Mouse (Mus musculus) embryonic facial prominence, embryonic 14.5 days (tissue): Measurements from ENCODE around the gene Hspe1. TPM values are rescaled to one million over a fixed set of nuclear protein-coding genes. Genes with fewer than 3 reads are reported as not detected.

Source experiments
- ATAC-seq: fragments of 200-750 bp; cut with Nextera tagmentation; 2 replicates; pipeline ENCODE4 v1.8.0; 2017; ENCODE audit warnings: low read depth, moderate number of reproducible peaks, moderate TSS enrichment
- DNase-seq: peaks from one replicate; pipeline ENCODE4 v3.0.0-alpha.2; 2015; ENCODE audit warnings: low spot score
- H3K27ac ChIP-seq: fragments of 300-500 bp; sonication (generic); replicated peaks from 2 replicates; pipeline ENCODE4 v1.5.1; 2014; ENCODE audit warnings: low read depth, mild to moderate bottlenecking, low read length, moderate library complexity
- H3K27me3 ChIP-seq: fragments of 300-500 bp; sonication (generic); replicated peaks from 2 replicates; pipeline ENCODE4 v1.6.1; 2014; ENCODE audit warnings: low read length; ENCODE audit not compliant: control insufficient read depth, insufficient read depth
- H3K36me3 ChIP-seq: fragments of 300-500 bp; sonication (generic); 2 replicates; pipeline ENCODE4 v1.6.1; 2014; ENCODE audit warnings: low read length, mixed read lengths; ENCODE audit not compliant: control insufficient read depth, insufficient read depth
- H3K4me1 ChIP-seq: fragments of 300-500 bp; sonication (generic); 2 replicates; pipeline ENCODE4 v1.6.1; 2014; ENCODE audit warnings: antibody characterized with exemption, low read length; ENCODE audit not compliant: control insufficient read depth, insufficient read depth
- H3K4me2 ChIP-seq: fragments of 300-500 bp; sonication (generic); 2 replicates; pipeline ENCODE4 v1.6.1; 2014; ENCODE audit warnings: low read depth, mild to moderate bottlenecking, low read length, moderate library complexity, mixed read lengths
- H3K4me3 ChIP-seq: fragments of 300-500 bp; sonication (generic); 2 replicates; pipeline ENCODE4 v1.5.1; 2014; ENCODE audit warnings: low read depth, mild to moderate bottlenecking, low read length
- H3K9ac ChIP-seq: fragments of 300-500 bp; sonication (generic); 2 replicates; pipeline ENCODE4 v1.6.1; 2014; ENCODE audit warnings: low read depth, mild to moderate bottlenecking, low read length, moderate library complexity, mixed read lengths
- H3K9me3 ChIP-seq: fragments of 300-500 bp; sonication (generic); 2 replicates; pipeline ENCODE4 v1.6.1; 2016; ENCODE audit warnings: low read length; ENCODE audit not compliant: control insufficient read depth
- WGBS: fragments of 180-500 bp; shearing (Covaris S2); extraction: QIAGEN DNeasy Blood & Tissue Kit; methylation state at CpG from one replicate; pipeline ENCODE4 v1.1.7; 2014; 5-methylcytosine and 5-hydroxymethylcytosine counted together
- polyA plus RNA-seq: library from polyadenylated mRNA; unstranded; fragments of >200 nt; fragmentation: Nextera tagmentation; extraction: Ambion mirVana; gene quantifications from 2 replicates; pipeline ENCODE4 v1.2.1, GENCODE M21; 2014

Hspe1 gene
- polyA plus RNA-seq, 1 experiment from 2014 or later, result 459 TPM

DNA sequence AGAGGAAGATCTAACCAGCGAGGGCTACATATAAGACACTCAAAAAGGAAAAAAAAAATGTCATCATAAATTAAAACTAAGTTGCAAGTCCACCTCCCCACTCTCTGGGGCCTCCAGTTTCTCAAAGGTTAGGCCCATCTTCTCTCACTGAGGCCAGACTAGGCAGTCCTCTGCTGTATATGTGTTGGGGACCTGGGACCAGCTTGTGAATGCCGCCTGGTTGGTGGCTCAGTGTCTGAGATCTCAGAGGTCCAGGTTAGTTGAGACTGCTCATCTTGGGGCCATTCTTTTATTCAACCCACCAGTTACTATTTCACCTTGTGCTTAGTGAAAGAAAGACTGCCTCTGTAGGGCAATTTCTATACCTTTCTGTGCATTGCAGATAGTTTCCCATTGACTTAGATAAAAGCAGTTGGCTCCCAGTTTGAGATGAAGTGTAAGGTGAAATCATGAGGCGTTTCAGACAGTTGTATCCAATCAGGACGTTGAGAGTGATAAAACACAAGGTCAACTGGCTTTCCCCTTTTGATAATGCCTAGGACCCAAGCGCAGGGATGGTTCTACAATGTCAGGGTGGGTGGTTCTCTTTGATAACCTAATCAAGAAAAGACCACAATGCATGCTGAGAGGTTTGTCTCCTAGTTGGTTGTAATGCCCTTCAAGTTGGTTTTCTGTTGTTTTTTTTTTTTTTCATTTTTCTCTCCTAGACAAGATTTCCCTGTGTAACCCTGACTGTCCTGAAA, 12.1 kb upstream of the Hspe1 start:
- no peak for ATAC-seq
- no peaks in the 10 kb centered on the region for H3K9me3 ChIP-seq
- 80% methylated on average over 5 of the region's 5 CpGs for WGBS
- no peak overlapping the region for H3K9ac ChIP-seq
- no peaks in the 10 kb centered on the region for H3K27me3 ChIP-seq
- no peaks in the 10 kb centered on the region for H3K4me1 ChIP-seq
- H3K4me2 ChIP-seq, result no peak overlapping the region
- no peak overlapping the region for H3K4me3 ChIP-seq
- DNase-seq, result no peak
- H3K27ac ChIP-seq, result no peak overlapping the region
- peaks cover 52% of the 10 kb centered on the region for H3K36me3 ChIP-seq

DNA sequence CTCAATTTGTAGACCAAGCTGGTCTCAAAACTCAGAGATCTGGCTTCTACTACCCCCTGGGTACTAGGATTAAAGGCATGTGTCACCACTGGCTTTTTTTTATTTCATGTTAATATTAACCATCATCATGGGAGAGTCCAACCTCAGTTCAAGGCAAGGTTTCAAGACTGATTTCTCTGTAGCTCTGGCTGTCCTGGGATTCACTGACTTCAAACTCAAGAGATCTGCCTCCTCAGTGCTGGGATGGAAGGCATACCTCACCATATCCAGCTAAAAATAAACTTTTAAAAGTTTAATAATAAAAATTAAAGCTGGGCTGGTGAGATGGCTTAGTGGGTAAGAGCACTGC, 11.6 kb upstream of the Hspe1 start:
- peaks cover 54% of the 10 kb centered on the region for H3K36me3 ChIP-seq
- no peaks in the 10 kb centered on the region for H3K9me3 ChIP-seq
- H3K4me2 ChIP-seq, result no peak overlapping the region
- no peak for ATAC-seq
- no peaks in the 10 kb centered on the region for H3K27me3 ChIP-seq
- no peak for DNase-seq
- H3K9ac ChIP-seq, result no peak overlapping the region
- H3K27ac ChIP-seq, result no peak overlapping the region
- no peaks in the 10 kb centered on the region for H3K4me1 ChIP-seq
- no peak overlapping the region for H3K4me3 ChIP-seq

GRCm38 (mm10) chr1:55076849-55077516, 10.9 kb upstream of the Hspe1 start:
- Histone ChIP-seq H3K4me3 (no peak overlapping the region), H3K9ac (no peak overlapping the region), H3K36me3 (peaks cover 56% of the 10 kb centered on the region), H3K4me2 (no peak overlapping the region), H3K27ac (no peak overlapping the region), H3K9me3 (no peaks in the 10 kb centered on the region), H3K27me3 (no peaks in the 10 kb centered on the region), H3K4me1 (no peaks in the 10 kb centered on the region)
- no peak for DNase-seq
- 82% methylated on average over 2 of the region's 2 CpGs for WGBS
- ATAC-seq, result no peak

DNA sequence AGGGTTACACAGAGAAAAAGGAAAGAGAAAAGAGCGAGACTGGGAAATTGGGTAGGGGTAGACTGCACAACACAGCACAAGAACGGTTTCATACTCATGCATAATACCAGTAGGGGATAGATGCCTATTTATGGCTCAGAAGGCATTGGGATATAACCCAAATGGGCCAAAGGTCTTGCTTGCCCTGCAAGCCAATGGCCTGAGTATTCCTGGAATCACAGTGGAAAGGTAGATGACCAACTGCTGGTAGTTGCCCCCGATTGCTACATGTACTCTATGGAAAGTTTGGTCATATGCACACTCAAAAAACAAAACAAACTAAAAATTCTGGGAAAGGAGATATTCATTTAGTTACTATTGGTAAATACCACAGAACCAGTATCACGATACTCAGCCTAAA, 8.3 kb upstream of the Hspe1 start:
- Histone ChIP-seq H3K27ac (no peak overlapping the region), H3K9me3 (0 out of 2 replicates have a peak, but pooled peaks cover 7% of the 10 kb centered on the region), H3K27me3 (no peaks in the 10 kb centered on the region), H3K9ac (no peak overlapping the region), H3K4me2 (no peak overlapping the region), H3K4me3 (no peak overlapping the region), H3K36me3 (peaks cover 80% of the 10 kb centered on the region), H3K4me1 (no peaks in the 10 kb centered on the region)
- 95% methylated on average over 4 of the region's 4 CpGs for WGBS
- DNase-seq (no peak), ATAC-seq (no peak)

GRCm38 (mm10) chr1:55082106-55082505, 5.8 kb upstream of the Hspe1 start:
- DNase-seq, result no peak
- no peak for ATAC-seq
- H3K9ac ChIP-seq, result no peak overlapping the region
- WGBS, result 82% methylated on average over 1 of the region's 1 CpGs
- H3K4me2 ChIP-seq, result no peak overlapping the region
- H3K27me3 ChIP-seq, result no peaks in the 10 kb centered on the region
- H3K4me1 ChIP-seq, result peaks cover 10% of the 10 kb centered on the region; the same call in 1 of the 2 replicates
- no peak overlapping the region for H3K4me3 ChIP-seq
- peaks cover 84% of the 10 kb centered on the region for H3K36me3 ChIP-seq
- no peak overlapping the region for H3K27ac ChIP-seq
- H3K9me3 ChIP-seq, result 0 out of 2 replicates have a peak, but pooled peaks cover 7% of the 10 kb centered on the region

GRCm38 (mm10) chr1:55085781-55086366, 2.1 kb upstream of the Hspe1 start:
- H3K27me3 ChIP-seq, result no peaks in the 10 kb centered on the region
- H3K27ac ChIP-seq, result no peak overlapping the region
- H3K4me3 ChIP-seq, result peak overlapping the region; percentile 98
- H3K9ac ChIP-seq, result peak overlapping the region; percentile 94; the same call in 1 of the 2 replicates
- 50% methylated on average over 7 of the region's 7 CpGs for WGBS
- peaks cover 18% of the 10 kb centered on the region for H3K4me1 ChIP-seq
- H3K4me2 ChIP-seq, result peak overlapping the region; percentile 92
- no peak for ATAC-seq
- H3K9me3 ChIP-seq, result 0 out of 2 replicates have a peak, but pooled peaks cover 7% of the 10 kb centered on the region
- H3K36me3 ChIP-seq, result peaks cover 54% of the 10 kb centered on the region
- DNase-seq, result no peak

DNA sequence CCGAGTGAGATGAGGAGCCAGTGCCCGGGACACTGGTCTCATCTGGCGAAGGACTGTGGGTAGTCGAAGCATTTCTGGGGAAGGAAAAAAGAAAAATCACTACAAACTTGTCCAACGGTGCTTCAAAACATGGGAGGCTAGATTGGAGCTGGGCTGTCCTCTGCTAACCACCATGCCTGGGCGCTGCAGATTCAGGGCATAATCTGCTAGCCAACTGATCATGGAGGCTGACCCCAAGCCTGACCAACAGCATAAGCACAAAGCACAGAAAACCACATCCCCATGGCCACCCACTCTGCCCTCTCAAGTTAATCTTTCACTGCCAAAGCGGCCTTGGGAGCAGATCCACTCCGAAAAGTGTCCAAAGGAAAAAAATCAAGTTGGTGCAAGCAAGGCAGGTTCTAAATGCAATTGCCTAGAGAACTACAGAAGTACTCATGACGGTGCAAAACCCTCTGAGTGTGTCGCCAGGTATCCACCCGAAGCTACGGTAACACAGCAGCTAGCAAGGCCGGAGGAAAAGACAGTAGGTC, 998 bp upstream of the Hspe1 start:
- Histone ChIP-seq H3K4me1 (peaks cover 18% of the 10 kb centered on the region), H3K9me3 (0 out of 2 replicates have a peak, but pooled peaks cover 7% of the 10 kb centered on the region), H3K9ac (peak overlapping the region; percentile 94), H3K27ac (peak overlapping the region; percentile 95), H3K27me3 (no peaks in the 10 kb centered on the region), H3K4me3 (peak overlapping the region; percentile 98), H3K36me3 (peaks cover 52% of the 10 kb centered on the region), H3K4me2 (peak overlapping the region; percentile 92)
- WGBS, result under 1% methylated on average over 12 of the region's 13 CpGs
- DNase-seq (no peak), ATAC-seq (0 out of 2 replicates have a peak, but pooled peaks have one; percentile 0)

GRCm38 (mm10) chr1:55087401-55087904, 479 bp upstream of the Hspe1 start:
- H3K9ac ChIP-seq, result peak overlapping the region; percentile 94
- H3K9me3 ChIP-seq, result 0 out of 2 replicates have a peak, but pooled peaks cover 4% of the 10 kb centered on the region
- WGBS, result 1% methylated on average over 14 of the region's 57 CpGs
- ATAC-seq, result peak; percentile 60
- H3K36me3 ChIP-seq, result peaks cover 52% of the 10 kb centered on the region
- peak overlapping the region; percentile 95 for H3K27ac ChIP-seq
- peak overlapping the region; percentile 98 for H3K4me3 ChIP-seq
- peaks cover 18% of the 10 kb centered on the region for H3K4me1 ChIP-seq
- DNase-seq, result peak; percentile 34
- H3K4me2 ChIP-seq, result peak overlapping the region; percentile 92
- no peaks in the 10 kb centered on the region for H3K27me3 ChIP-seq
